Mouse (Mus musculus) heart, postnatal 4 days (tissue): ENCODE results near the gene Fgfr1op. TPM values are rescaled to one million over a fixed set of nuclear protein-coding genes. Genes with fewer than 3 reads are reported as not detected.

Source experiments
- DNase-seq: peaks from one replicate; pipeline ENCODE4 v3.0.0; 2021
- total RNA-seq, 2 experiments: library from RNA; stranded (reverse); gene quantifications; 2 replicates each; pipeline ENCODE4 v1.2.3; 2021

Fgfr1op gene
- total RNA-seq, 2 experiments from 2014 or later, result 16.0 to 21.0 TPM

DNA sequence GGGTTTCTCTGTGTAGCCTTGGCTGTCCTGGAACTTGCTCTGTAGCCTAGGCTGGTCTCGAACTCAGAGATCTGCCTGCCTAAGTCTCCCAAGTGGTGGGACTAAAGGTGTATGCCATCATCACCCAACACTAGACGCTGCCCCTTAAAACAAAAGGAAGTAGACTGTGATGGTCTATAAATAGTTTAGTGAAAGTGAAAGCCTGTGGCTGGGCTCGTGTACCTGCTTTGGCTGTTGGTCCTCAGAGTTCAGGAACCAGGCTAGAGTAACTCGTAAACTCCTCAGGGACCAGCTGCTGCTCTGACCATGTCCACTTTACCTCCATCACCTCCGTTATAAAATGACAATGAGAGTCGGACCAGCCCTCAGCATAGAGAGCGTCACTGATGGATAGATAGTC, 5.0 kb downstream of the Fgfr1op start:
- no peak for DNase-seq

DNA sequence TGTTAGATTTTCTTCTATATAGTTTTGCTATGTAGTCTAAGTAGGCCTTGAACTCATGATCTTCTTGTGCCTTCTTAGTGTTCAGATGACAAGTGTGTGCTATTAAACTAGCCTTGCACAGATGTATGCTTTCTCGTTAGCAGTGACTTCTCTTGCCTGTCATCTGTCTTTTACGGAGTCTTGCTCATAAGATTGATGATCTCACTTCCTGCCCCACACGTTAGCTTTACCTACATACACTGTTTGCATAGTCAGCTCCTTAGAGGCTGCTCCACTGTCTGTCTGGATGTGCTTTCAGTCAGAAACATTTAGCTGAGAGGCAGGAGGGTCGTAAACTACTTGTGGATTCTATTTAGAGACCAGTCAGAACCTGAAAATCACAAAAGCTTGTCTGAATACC, 5.8 kb downstream of the Fgfr1op start:
- no peak for DNase-seq

GRCm38 (mm10) chr17:8177090-8177489, 11.8 kb downstream of the Fgfr1op start:
- DNase-seq, result no peak

- no peak for DNase-seq
Measured at GRCm38 (mm10) chr17:8183815-8184214, 18.5 kb downstream of the Fgfr1op start.

DNA sequence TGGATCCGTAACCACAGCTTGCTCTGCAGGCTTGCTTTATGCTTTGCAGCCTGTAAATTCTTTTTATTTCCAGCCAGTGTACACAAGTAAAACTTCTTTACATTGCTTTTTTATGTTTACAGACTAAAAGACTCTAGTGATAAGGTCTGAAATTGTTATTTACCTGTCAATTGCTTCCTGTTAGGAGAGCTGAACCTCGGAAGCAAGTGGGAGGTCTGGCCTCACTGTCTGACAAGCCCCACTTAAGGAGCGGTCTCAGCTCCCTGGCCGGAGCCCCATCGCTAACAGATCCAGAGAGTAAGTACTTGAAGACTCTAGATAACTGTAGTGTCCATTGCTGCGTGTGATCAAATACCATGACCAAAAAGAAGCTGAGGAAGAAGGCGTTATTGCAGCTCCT, 18.9 kb downstream of the Fgfr1op start:
- DNase-seq, result no peak

DNA sequence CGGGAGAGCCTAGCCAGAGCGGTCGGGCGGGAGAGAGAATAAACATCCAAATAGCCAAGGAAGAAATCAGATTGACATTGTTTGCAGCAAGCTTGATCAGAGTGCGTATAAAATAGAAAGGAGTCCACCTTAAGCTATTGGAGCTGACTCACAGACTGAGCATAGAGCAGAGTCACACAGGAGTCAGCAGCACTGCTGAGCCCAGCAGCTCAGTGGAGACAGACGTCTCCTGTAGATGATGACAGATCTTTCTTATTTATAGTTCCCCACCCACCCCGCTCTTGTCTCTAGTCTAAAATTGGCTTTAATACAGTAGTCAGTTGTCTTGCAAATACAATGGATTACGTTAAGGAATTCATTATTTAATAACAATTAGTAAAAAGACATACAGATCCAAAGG, 28.4 kb downstream of the Fgfr1op start:
- DNase-seq, result no peak

GRCm38 (mm10) chr17:8195685-8196376, 30.5 kb downstream of the Fgfr1op start:
- no peak for DNase-seq

- no peak for DNase-seq
Measured at GRCm38 (mm10) chr17:8197652-8198051, 32.4 kb downstream of the Fgfr1op start.

DNA sequence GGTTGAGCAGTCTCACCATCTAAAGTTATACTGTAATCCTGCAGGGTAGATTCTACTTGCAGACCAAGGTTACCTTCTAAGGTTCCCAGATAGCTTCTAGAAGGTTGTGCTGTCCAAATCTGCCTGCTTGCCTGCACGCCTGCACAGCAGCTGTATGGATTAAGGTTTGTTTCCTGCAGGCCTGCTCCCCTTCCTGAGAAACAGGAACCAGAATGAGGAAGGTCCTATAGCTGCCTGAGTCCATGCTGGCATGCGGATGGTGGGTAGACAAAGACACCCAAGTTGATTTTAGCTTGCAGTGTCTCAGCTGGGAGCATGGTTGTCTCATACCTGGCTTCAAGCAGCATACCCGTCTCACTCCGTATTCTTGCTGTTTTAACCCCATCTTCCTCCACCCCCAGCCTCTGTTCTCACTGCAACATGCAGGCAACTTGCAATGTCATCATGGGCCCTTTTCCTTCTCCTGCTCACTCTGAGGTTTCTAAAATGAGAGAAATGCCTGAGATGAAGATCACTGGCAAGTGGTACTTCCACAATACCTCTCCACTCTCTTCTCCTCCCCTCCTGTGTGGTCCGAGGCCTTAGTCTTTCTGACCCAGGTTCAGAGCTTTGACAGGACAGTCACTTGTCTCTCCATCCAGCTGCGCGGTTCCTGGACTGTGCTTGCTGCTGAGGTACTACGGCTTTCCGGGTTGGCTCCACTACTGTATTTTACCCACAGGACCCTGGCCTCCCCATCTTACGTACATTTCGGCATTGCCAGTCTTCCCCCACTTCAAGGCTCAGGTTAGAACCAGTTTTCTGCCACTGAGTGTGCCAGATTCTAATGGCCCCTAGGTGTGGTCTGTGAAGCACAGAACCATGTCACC, 34.0 kb downstream of the Fgfr1op start:
- no peak for DNase-seq

- DNase-seq, result no peak
Measured at GRCm38 (mm10) chr17:8199936-8200330, 34.6 kb downstream of the Fgfr1op start.

GRCm38 (mm10) chr17:8203487-8203886, 38.2 kb downstream of the Fgfr1op start:
- DNase-seq, result no peak

DNA sequence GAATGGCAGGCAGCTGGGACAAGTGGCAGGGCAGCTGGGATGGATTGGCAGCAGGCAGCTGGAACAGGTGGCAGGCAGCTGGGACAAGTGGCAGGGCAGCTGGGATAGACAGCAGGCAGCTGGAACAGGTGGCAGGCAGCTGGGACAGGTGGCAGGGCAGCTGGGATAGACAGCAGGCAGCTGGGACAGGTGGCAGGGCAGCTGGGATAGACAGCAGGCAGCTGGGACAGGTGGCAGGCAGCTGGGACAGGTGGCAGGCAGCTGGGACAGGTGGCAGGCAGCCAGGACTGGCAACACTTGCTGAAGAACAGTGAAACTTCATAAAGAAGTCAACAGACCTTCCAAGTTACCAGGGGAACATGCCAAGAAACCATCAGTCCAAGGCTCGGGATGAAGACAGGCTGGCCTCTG, 39.9 kb downstream of the Fgfr1op start:
- peak; percentile 25 for DNase-seq

DNA sequence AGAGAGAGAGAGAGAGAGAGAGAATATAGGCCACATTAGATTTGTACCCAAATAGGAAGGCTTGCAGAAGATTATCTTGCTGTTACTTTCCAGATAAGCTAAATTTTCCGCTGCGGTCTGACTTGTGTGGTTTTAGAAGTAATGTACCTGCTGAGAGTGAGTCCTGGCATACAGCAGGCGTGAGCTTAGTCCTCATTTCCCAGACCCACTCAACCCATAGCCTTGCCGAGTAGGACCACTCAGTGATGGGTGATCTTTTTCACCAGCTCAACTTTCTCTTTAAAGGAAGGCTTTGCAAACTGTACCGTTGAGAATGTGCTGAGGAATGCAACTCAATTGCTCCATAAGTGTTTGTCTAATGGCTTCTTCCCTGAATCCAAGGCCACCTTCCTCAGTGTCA, 41.4 kb downstream of the Fgfr1op start:
- no peak for DNase-seq

DNA sequence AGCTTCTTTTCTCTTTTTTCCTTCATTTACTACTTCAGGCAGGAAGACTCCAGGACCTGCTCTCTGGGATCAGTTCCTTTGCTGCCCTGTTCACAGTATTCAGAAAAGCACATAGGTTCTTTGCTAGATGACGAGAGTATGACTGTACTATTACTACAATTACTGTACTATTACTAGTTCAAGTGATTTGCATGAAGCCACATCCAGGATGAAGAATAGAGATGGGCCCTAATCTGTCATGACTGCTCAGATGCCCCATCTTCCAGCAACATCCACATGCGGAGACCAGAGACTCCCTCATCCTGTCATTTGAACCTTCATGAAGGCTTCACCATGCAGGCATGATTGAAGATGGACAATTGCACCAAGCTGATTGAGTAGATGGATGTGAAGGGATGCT, 44.4 kb downstream of the Fgfr1op start:
- DNase-seq, result no peak

DNA sequence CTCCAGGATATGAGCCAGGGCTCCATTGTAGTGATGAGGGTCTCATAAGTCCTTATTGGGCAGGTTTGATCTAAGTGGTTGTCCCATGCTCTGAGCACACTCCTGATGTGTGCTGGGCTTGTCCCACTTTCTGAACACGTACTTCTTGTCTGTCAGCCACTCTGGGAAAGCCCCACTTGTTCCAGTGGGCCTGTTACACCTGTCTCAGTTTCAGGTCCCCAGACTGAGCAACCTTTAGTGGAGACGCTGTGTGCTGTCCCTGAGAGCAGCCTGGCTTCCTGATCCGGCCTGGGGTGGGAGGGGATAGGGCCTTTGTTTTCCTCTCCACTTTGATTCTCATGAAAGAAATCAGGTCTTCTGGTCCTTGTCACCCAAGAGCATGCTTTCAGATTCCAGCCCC, 44.9 kb downstream of the Fgfr1op start:
- no peak for DNase-seq

- no peak for DNase-seq
Measured at GRCm38 (mm10) chr17:8210675-8211074, 45.4 kb downstream of the Fgfr1op start.

DNA sequence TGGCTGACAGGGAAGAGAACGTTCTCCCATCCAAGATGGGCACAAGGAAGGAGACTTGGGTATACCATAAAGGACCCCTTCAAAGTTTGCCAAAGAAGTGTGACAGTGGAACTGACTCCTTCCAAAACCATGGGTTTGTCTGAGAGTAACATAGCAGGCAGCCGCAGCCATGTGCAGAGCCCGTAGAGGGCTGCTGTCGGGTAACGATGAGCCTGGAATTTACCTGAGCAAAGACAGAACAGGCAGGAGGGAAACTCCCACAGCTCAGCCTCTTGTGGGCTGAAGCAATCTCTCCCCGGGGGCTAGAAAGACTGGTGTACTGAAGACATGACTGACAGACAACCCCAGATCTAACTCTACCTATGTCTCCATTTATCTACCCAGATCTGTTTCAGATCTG, 46.1 kb downstream of the Fgfr1op start:
- DNase-seq, result no peak

- no peak for DNase-seq
Measured at GRCm38 (mm10) chr17:8214369-8214768, 49.1 kb downstream of the Fgfr1op start.

DNA sequence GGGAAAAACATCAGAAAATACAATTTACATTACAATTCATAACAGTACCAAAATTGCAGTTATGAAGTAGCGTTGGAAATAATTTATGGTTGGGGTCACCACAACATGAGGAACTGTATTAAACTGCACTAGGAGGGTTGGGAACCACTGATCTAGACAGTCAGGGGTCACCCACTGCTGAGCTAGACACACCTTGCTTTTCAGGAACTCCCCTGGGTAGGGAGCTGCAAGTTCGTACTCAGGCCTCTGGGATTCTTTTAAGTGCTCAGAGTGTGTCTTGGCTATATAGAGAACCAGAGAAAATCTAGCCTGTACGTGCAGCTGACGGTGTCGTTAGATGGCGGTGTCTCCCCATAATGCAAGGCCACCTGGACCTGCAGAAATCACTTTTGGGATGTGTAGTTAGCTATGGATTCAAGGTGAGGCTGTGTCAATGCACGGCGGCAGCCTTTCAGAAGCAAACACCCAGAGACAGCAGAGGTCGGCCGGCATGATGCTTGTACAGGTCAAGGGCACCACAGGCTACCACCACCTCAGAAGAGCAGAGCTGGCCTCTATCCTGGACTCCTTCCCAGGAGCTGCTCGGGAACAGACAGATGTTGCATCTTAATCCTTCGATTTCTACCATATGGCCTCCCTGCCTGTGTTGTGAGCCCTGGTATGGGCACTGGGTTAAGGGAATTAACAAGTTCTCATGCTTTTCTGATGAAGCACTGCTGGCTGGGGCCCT, 49.9 kb downstream of the Fgfr1op start:
- DNase-seq, result no peak

GRCm38 (mm10) chr17:8223225-8223624, 57.9 kb downstream of the Fgfr1op start:
- DNase-seq, result no peak

DNA sequence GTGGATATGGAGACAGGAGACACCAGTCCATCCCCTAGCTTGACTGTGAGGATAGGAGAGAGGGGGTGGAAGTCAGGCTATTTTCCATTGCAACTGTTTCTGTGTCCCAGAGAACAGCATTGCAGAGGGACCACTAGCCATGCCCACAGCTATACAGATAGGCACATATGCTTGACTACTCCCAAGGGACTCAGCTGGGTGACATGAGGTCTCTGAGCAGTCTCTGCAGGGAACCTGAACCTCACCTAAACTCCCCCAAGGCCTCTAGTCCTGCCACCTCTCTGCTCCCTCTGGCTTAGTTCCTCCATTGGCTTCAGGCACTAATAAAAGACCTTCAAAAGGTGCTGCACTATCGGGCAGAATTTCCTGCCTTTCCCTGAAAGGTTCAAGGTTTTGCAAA, 58.8 kb downstream of the Fgfr1op start:
- no peak for DNase-seq

GRCm38 (mm10) chr17:8225166-8225565, 59.9 kb downstream of the Fgfr1op start:
- DNase-seq, result no peak

GRCm38 (mm10) chr17:8225746-8226145, 60.4 kb downstream of the Fgfr1op start:
- no peak for DNase-seq
